In the genomic region with DNA sequence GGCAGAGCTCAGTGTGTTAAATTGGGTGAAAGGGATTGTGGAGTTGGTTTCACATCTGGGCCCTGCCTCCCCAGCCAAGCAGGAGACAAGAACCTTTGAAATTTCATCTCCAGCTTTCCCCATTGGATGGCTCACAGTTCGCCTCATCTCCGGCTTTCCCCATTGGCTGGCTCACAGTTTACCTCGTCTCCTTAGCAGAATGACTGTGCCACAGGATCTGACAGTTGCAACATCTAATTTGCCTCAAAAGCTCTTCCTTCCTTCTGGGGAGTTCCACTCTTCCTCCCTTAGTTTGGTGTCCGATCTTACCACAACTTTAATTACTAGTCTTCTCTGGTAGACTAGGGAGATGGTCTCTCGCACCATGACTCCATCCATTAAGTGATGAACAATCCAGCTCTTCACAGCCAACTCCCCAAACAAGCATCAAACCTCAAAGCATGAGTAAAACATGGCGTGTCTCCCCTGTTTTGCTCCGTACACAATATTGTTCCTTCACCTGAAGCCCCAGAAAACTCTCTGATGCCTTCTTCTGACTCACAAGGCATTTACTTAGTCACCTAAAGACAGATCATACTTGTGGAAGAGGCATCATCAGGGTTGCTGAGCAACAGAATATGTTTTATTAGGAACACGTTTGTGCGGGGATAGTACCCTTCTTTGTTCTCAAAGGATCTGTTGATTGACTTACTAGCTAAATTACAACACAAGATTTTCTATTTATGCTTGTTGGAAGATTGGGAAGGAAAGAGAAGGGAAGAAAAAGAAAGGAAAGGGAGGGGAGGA, we compare ENCODE assay signal across 15 mouse cellular contexts.
"Had no signal": no experiment of that assay in that cellular context is flagged by ENCODE, and none has a peak within 500 bp of the region (broad histone marks: within the 10 kb centered on the region; RNA-seq: fewer than 3 reads in every experiment).

No protein-coding gene starts in this region.

- H3K4me1 ChIP-seq: kidney, embryonic 15.5 days; liver, embryonic 13.5 days; midbrain, embryonic 10.5 days; neural tube, embryonic 12.5 days; stomach, embryonic 15.5 days had no signal

- H3K9ac ChIP-seq: kidney, embryonic 15.5 days; limb, embryonic 12.5 days; liver, embryonic 13.5 days; neural tube, embryonic 12.5 days; stomach, embryonic 15.5 days had no signal

- H3K27ac ChIP-seq: kidney, embryonic 15.5 days; limb, embryonic 12.5 days; liver, embryonic 13.5 days; midbrain, embryonic 10.5 days; neural tube, embryonic 12.5 days; stomach, embryonic 15.5 days had no signal

- H3K27me3 ChIP-seq: kidney, embryonic 15.5 days; limb, embryonic 12.5 days; liver, embryonic 13.5 days; neural tube, embryonic 12.5 days; stomach, embryonic 15.5 days had no signal

- H3K36me3 ChIP-seq: kidney, embryonic 15.5 days; limb, embryonic 12.5 days; liver, embryonic 13.5 days; midbrain, embryonic 10.5 days; neural tube, embryonic 12.5 days; stomach, embryonic 15.5 days had no signal

- DNase-seq: kidney, adult 2 months; kidney, postnatal 25 days; layer of hippocampus, postnatal 36 days; liver; liver, embryonic 13.5 days; lung, adult 18-20 months; midbrain, embryonic 14.5 days; right cerebral cortex, postnatal 14 days; thymus, adult 2 months; thymus, postnatal 25 days had no signal

- H3K9me3 ChIP-seq: kidney, embryonic 15.5 days; limb, embryonic 12.5 days; liver, embryonic 13.5 days; midbrain, embryonic 10.5 days; neural tube, embryonic 12.5 days; stomach, embryonic 15.5 days had no signal

- H3K4me3 ChIP-seq: kidney, embryonic 15.5 days; limb, embryonic 12.5 days; liver, embryonic 13.5 days; midbrain, embryonic 10.5 days; neural tube, embryonic 12.5 days; stomach, embryonic 15.5 days had no signal

- H3K4me2 ChIP-seq: kidney, embryonic 15.5 days; limb, embryonic 12.5 days; liver, embryonic 13.5 days; neural tube, embryonic 12.5 days; stomach, embryonic 15.5 days had no signal
